Mouse (Mus musculus) midbrain, postnatal 0 days (tissue): ENCODE data around the gene Il23a. TPM values are rescaled to one million over a fixed set of nuclear protein-coding genes. Genes with fewer than 3 reads are reported as not detected.
A peak's percentile ranks its signal among the peaks of the same experiment; 100 is the strongest.

Experiments used
- ATAC-seq: fragments of 200-750 bp; cut with Nextera tagmentation; 2 replicates; pipeline ENCODE4 v1.8.0; 2017; ENCODE audit warnings: moderate number of reproducible peaks, mild to moderate bottlenecking, moderate TSS enrichment, moderate library complexity; ENCODE audit not compliant: low FRiP score
- DNase-seq: peaks from one replicate; pipeline ENCODE4 v3.0.0-alpha.2; 2015; ENCODE audit warnings: low spot score
- H3K27ac ChIP-seq: fragments of 300-500 bp; sonication (generic); 2 replicates; pipeline ENCODE4 v1.5.1; 2014; ENCODE audit warnings: low read depth, mild to moderate bottlenecking, low read length, mixed read lengths
- H3K27me3 ChIP-seq: fragments of 300-500 bp; sonication (generic); 2 replicates; pipeline ENCODE4 v1.6.1; 2014; ENCODE audit warnings: low read length, control low read depth, mixed read lengths; ENCODE audit not compliant: insufficient read depth
- H3K36me3 ChIP-seq: fragments of 300-500 bp; sonication (generic); 2 replicates; pipeline ENCODE4 v1.6.1; 2014; ENCODE audit warnings: low read length, control low read depth, mixed read lengths; ENCODE audit not compliant: insufficient read depth
- H3K4me1 ChIP-seq: fragments of 300-500 bp; sonication (generic); 2 replicates; pipeline ENCODE4 v1.6.1; 2014; ENCODE audit warnings: mild to moderate bottlenecking, control low read depth, antibody characterized with exemption, low read length, mixed read lengths; ENCODE audit not compliant: insufficient read depth
- H3K4me2 ChIP-seq: fragments of 300-500 bp; sonication (generic); 2 replicates; pipeline ENCODE4 v1.6.1; 2014; ENCODE audit warnings: low read depth, mild to moderate bottlenecking, low read length, mixed read lengths; ENCODE audit not compliant: poor library complexity, severe bottlenecking
- H3K4me3 ChIP-seq: fragments of 300-500 bp; sonication (generic); 2 replicates; pipeline ENCODE4 v1.5.1; 2014; ENCODE audit warnings: low read depth, mild to moderate bottlenecking, low read length, moderate library complexity
- H3K9ac ChIP-seq: fragments of 300-500 bp; sonication (generic); replicated peaks from 2 replicates; pipeline ENCODE4 v1.6.1; 2014; ENCODE audit warnings: mild to moderate bottlenecking, low read length, moderate library complexity, mixed read lengths; ENCODE audit not compliant: poor library complexity, severe bottlenecking
- H3K9me3 ChIP-seq: fragments of 300-500 bp; sonication (generic); 2 replicates; pipeline ENCODE4 v1.6.1; 2016; ENCODE audit warnings: low read length, control low read depth
- CTCF ChIP-seq: IDR thresholded peaks from 2 replicates; pipeline ENCODE4 v1.5.1; 2016; ENCODE audit warnings: antibody characterized with exemption, mild to moderate bottlenecking
- WGBS: fragments of 180-500 bp; shearing (Covaris S2); extraction: QIAGEN DNeasy Blood & Tissue Kit; methylation state at CpG from one replicate; pipeline ENCODE4 v1.1.7; 2014; 5-methylcytosine and 5-hydroxymethylcytosine counted together
- polyA plus RNA-seq: library from polyadenylated mRNA; unstranded; fragments of >200 nt; fragmentation: Nextera tagmentation; extraction: Ambion mirVana; gene quantifications from 2 replicates; pipeline ENCODE4 v1.2.1, GENCODE M21; 2015
- total RNA-seq: library from RNA; depleted of rRNA; stranded (reverse); fragments of >200 nt; gene quantifications from 2 replicates; pipeline ENCODE4 v1.2.3, GENCODE M21; 2014; rRNA removed

Gene Il23a
- total RNA-seq (not detected in 2 replicates), polyA plus RNA-seq (0.12 TPM in 1 of 2 replicates, not detected in the other)

- WGBS = 82% methylated on average over 11 of the region's 11 CpGs
- H3K27me3 ChIP-seq = no peaks in the 10 kb centered on the region
These were observed at the start of gene Il23a for GRCm38 (mm10) chr10:128298702-128299171. Gene Il23a, minus strand, starts transcription at chr10:128298752.

DNA sequence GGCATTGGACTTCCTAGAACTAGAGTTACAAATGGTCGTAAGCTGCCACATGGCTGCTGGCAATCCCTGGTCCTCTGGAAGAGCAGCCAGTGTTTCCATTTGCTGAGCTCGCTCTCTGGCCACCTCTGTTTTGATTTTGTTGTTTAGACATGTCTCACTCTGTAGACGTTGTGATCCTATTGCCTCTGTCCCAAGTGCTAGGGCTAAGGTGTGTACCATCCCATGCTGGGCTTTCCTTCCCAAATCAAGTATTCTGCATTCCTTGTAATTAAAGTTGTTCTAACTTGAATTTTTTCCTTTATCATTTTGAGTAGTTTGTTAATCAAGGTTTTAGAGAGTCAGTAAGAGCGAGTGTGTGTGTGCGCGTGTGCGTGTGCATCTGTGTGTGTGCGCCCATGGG lies 49.0 kb upstream of the Il23a start:
- Histone ChIP-seq H3K4me1 (no peaks in the 10 kb centered on the region), H3K9ac (no peak overlapping the region), H3K4me3 (no peak overlapping the region), H3K27me3 (no peaks in the 10 kb centered on the region), H3K36me3 (peaks cover 24% of the 10 kb centered on the region), H3K27ac (no peak overlapping the region), H3K4me2 (no peak overlapping the region), H3K9me3 (no peaks in the 10 kb centered on the region)
- WGBS = 91% methylated on average over 8 of the region's 8 CpGs
- no peak for DNase-seq
- TF ChIP-seq CTCF = no peak
- ATAC-seq = no peak

More at GRCm38 (mm10) chr10:128298702-128299171, at the start of gene Il23a:
- no peak within 1 kb of the TSS for H3K9ac ChIP-seq
- H3K4me3 ChIP-seq = no peak within 1 kb of the TSS
- H3K4me1 ChIP-seq = peaks cover under 1% of the 10 kb centered on the region; the same call in 1 of the 2 replicates
- no peak for ATAC-seq
- DNase-seq = no peak
- H3K36me3 ChIP-seq = no peaks in the 10 kb centered on the region
- H3K4me2 ChIP-seq = no peak within 1 kb of the TSS
- no peaks in the 10 kb centered on the region for H3K9me3 ChIP-seq
- no peak for TF ChIP-seq CTCF
- H3K27ac ChIP-seq = no peak within 1 kb of the TSS

- H3K9me3 ChIP-seq = no peaks in the 10 kb centered on the region
- H3K27ac ChIP-seq = no peak overlapping the region
- no peaks in the 10 kb centered on the region for H3K4me1 ChIP-seq
- H3K4me3 ChIP-seq = no peak overlapping the region
- H3K36me3 ChIP-seq = 0 out of 2 replicates have a peak, but pooled peaks cover 4% of the 10 kb centered on the region
- no peak for ATAC-seq
- 50% methylated on average over 7 of the region's 7 CpGs for WGBS
- TF ChIP-seq CTCF = no peak
- no peak overlapping the region for H3K9ac ChIP-seq
- H3K4me2 ChIP-seq = no peak overlapping the region
- DNase-seq = peak; percentile 82
- H3K27me3 ChIP-seq = no peaks in the 10 kb centered on the region
These were observed 46.2 kb upstream of the Il23a start for GRCm38 (mm10) chr10:128344568-128345275.

DNA sequence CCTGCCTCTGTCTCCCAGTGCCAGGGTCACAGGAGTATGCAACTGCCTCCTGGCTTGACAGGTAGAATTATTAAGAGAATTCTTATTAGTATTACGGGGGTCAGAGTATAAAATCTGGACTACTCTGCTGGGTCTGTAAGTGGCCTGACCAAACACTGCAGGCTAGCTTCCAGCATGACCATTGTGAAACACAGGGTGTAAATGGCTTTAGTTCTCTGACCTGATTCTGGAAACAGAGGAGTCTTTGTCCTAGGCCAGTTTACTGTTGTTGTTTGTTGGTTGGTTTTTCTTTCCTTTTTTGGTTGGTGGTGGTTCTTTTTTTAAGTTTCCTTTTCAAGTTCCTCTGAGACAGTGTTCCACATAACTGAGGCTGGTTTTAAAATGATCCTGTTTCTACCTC lies 44.9 kb upstream of the Il23a start:
- peak; percentile 16 for DNase-seq
- Histone ChIP-seq H3K4me1 (peaks cover 7% of the 10 kb centered on the region; the same call in 1 of the 2 replicates), H3K9me3 (no peaks in the 10 kb centered on the region), H3K4me2 (no peak overlapping the region), H3K4me3 (no peak overlapping the region), H3K27me3 (no peaks in the 10 kb centered on the region), H3K36me3 (no peaks in the 10 kb centered on the region), H3K27ac (no peak overlapping the region), H3K9ac (no peak overlapping the region)
- 88% methylated on average over 1 of the region's 1 CpGs for WGBS
- ATAC-seq = no peak
- TF ChIP-seq CTCF = no peak

- Histone ChIP-seq H3K27ac (no peak overlapping the region), H3K9ac (no peak overlapping the region), H3K4me1 (peaks cover 8% of the 10 kb centered on the region; the same call in 1 of the 2 replicates), H3K4me3 (no peak overlapping the region), H3K27me3 (no peaks in the 10 kb centered on the region), H3K9me3 (no peaks in the 10 kb centered on the region), H3K36me3 (no peaks in the 10 kb centered on the region), H3K4me2 (no peak overlapping the region)
- 85% methylated on average over 2 of the region's 2 CpGs for WGBS
- DNase-seq (no peak), ATAC-seq (no peak)
- peak; percentile 41 for TF ChIP-seq CTCF
These were observed 41.7 kb upstream of the Il23a start for GRCm38 (mm10) chr10:128340257-128340656.

DNA sequence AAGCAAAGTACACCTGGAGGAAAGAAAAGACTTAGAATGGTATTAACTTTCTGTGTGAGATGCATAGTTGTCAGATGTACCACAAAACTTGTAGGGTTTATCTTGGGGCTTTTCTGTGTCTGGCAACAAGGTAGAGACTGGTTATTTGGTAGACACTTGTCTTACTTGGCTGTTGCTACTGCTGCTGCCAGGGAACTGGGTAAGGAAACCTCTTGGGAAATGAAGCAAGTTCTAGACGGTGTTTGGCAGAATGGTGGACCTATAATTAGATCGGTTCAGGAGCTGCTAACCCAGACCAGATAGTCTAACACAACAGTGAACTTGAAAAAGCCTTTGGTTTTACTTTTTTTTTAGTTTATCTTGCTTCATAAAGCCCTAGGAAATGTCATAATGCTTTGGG lies 40.4 kb upstream of the Il23a start:
- Histone ChIP-seq H3K27me3 (no peaks in the 10 kb centered on the region), H3K9ac (0 out of 2 replicates have a peak overlapping the region, but pooled peaks have one; percentile 60), H3K9me3 (no peaks in the 10 kb centered on the region), H3K36me3 (no peaks in the 10 kb centered on the region), H3K27ac (no peak overlapping the region), H3K4me1 (peaks cover 8% of the 10 kb centered on the region; the same call in 1 of the 2 replicates), H3K4me3 (peak overlapping the region; percentile 75; the same call in 1 of the 2 replicates), H3K4me2 (peak overlapping the region; percentile 50)
- DNase-seq (no peak), ATAC-seq (no peak)
- TF ChIP-seq CTCF = no peak
- 65% methylated on average over 2 of the region's 2 CpGs for WGBS
